Mouse (Mus musculus): ENCODE results near the gene Olfr934. TPM values are rescaled to one million over a fixed set of nuclear protein-coding genes. Genes with fewer than 3 reads are reported as not detected.
A peak's percentile ranks its signal among the peaks of the same experiment; 100 is the strongest.

Gene Olfr934
- total RNA-seq (2021): not detected
- long read RNA-seq, experiment 1: 0 reads
- long read RNA-seq, experiment 2: 0 reads

- DNase-seq (ENCODE audit: low spot score in 2 of 2): no peak
- intact Hi-C loops (cut with DNase I): no loop called here
Measured at GRCm38 (mm10) chr9:38988215-38988614, at the start of gene Olfr934. TSS of gene Olfr934 (minus strand) at chr9:38988315.

- intact Hi-C loops (cut with DNase I): no loop called here
- no peak for DNase-seq (ENCODE audit: low spot score in 2 of 2)
Measured at GRCm38 (mm10) chr9:39023277-39023676, 35.2 kb upstream of the Olfr934 start, which contains the start of gene Olfr146. TSS of gene Olfr146 (minus strand) at chr9:39023377.

- intact Hi-C loops (cut with DNase I): no loop called here
- DNase-seq (ENCODE audit: low spot score in 2 of 2): no peak
Measured at GRCm38 (mm10) chr9:38999583-38999982, 11.5 kb upstream of the Olfr934 start, which contains the start of gene Olfr935. TSS of gene Olfr935 (minus strand) at chr9:38999683.

GRCm38 (mm10) chr9:38972013-38972412 is 16.1 kb downstream of the Olfr934 start, which contains the start of gene Olfr933:
TSS of gene Olfr933 (plus strand) at chr9:38972313.
- intact Hi-C loops (cut with DNase I): no loop called here
- no peak for DNase-seq (ENCODE audit: low spot score in 2 of 2)

- intact Hi-C loops (cut with DNase I): no loop called here
Measured at GRCm38 (mm10) chr9:38954124-38954416, 34.0 kb downstream of the Olfr934 start.

GRCm38 (mm10) chr9:38953401-38954123 is 34.6 kb downstream of the Olfr934 start:
- intact Hi-C loops (cut with DNase I): no loop called here
- DNase-seq (ENCODE audit: low spot score in 2 of 2): peak; percentile 7 to 30

More at GRCm38 (mm10) chr9:38954124-38954416, 34.0 kb downstream of the Olfr934 start:
- peak in 1 of 2 experiments; percentile 20 for DNase-seq (ENCODE audit: low spot score in 2 of 2)

Other genes with a start within 250 kb of the Olfr934 start
- under 1 TPM in 1 of 2 experiments, not detected in 1; 0.09 TPM for gene Olfr920, start 236.0 kb downstream of the Olfr934 start, total RNA-seq (2021)
- gene Olfr921, start 215.2 kb downstream of the Olfr934 start, total RNA-seq (2021): not detected
- gene Olfr922, start 173.7 kb downstream of the Olfr934 start, total RNA-seq (2021): not detected
- not detected for gene Olfr923, start 161.8 kb downstream of the Olfr934 start, total RNA-seq (2021)
- not detected for gene Olfr924, start 143.9 kb downstream of the Olfr934 start, total RNA-seq (2021)
- gene Olfr26, start 133.3 kb downstream of the Olfr934 start, total RNA-seq (2021): not detected
- not detected for gene Olfr926, start 111.2 kb downstream of the Olfr934 start, total RNA-seq (2021)
- not detected for gene Olfr930, start 58.5 kb downstream of the Olfr934 start, total RNA-seq (2021)
- gene Olfr933, start 16.0 kb downstream of the Olfr934 start, total RNA-seq (2021): not detected
- not detected for gene Olfr935, start 11.4 kb upstream of the Olfr934 start, total RNA-seq (2021)
- not detected for gene Olfr146, start 35.1 kb upstream of the Olfr934 start, total RNA-seq (2021)
- gene Olfr937, start 76.6 kb upstream of the Olfr934 start, total RNA-seq (2021): not detected
- not detected for gene Olfr938, start 90.6 kb upstream of the Olfr934 start, total RNA-seq (2021)
- gene Olfr27, start 139.8 kb upstream of the Olfr934 start, total RNA-seq (2021): not detected
- not detected for gene Olfr943, start 178.0 kb upstream of the Olfr934 start, total RNA-seq (2021)
- not detected for gene Olfr944, start 213.6 kb upstream of the Olfr934 start, total RNA-seq (2021)